18 mouse cellular contexts compared by ENCODE assay signal in the genomic region with DNA sequence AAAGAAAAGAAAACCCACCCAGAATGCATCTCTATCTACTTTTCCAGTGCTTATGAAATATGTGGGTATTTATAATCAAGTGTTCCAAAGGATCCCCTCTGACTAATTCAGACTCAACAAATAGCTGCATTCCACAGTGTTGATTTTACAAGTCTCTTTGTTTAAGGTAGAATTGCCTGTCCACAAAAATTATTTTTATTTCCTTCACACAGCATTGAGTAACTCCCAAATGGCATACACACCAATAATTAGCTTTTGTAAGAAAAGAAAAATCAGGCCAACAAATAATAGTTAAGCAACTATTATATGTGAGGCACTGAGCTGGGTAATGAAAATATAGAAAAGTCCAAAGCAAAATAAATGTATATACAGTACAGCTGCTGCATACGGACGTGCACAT. TPM values are rescaled to one million over a fixed set of nuclear protein-coding genes. Genes with fewer than 3 reads are reported as not detected.
DNase-seq lines count a peak whose midpoint lies in the region; TF ChIP-seq lines count a peak whose summit lies in the region.
"Had no signal": no experiment of that assay in that cellular context is flagged by ENCODE, and none has a peak within 500 bp of the region (broad histone marks: within the 10 kb centered on the region; RNA-seq: fewer than 3 reads in every experiment).

No protein-coding gene starts in this region.

- peak overlapping the region; percentile 8; the same call in 1 of the 2 replicates for H3K27ac ChIP-seq in layer of hippocampus, adult 2 months
- H3K27ac ChIP-seq: forebrain, embryonic 10.5 days; heart, embryonic 15.5 days; hindbrain, embryonic 14.5 days; hindbrain, postnatal 0 days had no signal

- peaks cover 18% of the 10 kb centered on the region for H3K79me3 ChIP-seq in C2C12 (ENCODE audit: low read depth)

- no peak for DNase-seq in layer of hippocampus, adult 2 months (ENCODE audit: low spot score in 2 of 2)
- no peak for DNase-seq in layer of hippocampus, adult 9-10 months (ENCODE audit: low spot score)
- peak; percentile 26 for DNase-seq in 3134 (ENCODE audit: extremely low read depth, insufficient read length, low spot score)
- DNase-seq in adrenal gland, adult 2 months = no peak
- DNase-seq in adipocyte (ENCODE audit: low spot score) = no peak
- DNase-seq: adrenal gland, postnatal 36 days; gastrocnemius, postnatal 25 days; heart, adult 18-20 months; heart, postnatal 10 days; heart, postnatal 36 days had no signal

- H3K36me3 ChIP-seq in C2C12 (ENCODE audit: control insufficient read depth, insufficient read depth) = no peaks in the 10 kb centered on the region
- no peaks in the 10 kb centered on the region for H3K36me3 ChIP-seq in myocyte (ENCODE audit: control insufficient read depth, insufficient read depth)
- H3K36me3 ChIP-seq: forebrain, embryonic 10.5 days; G1E; heart, embryonic 12.5 days; heart, embryonic 15.5 days had no signal

- TF ChIP-seq POLR2A in myocyte (IDR thresholded peaks at IDR 0.05; ENCODE audit: insufficient read length, low read depth) = no peak

- no peak overlapping the region for H3K4me3 ChIP-seq in layer of hippocampus, adult 2 months
- H3K4me3 ChIP-seq in C2C12 (ENCODE audit: insufficient read depth, poor library complexity, severe bottlenecking) (no peak overlapping the region), myocyte (no peak overlapping the region)
- H3K4me3 ChIP-seq: forebrain, embryonic 10.5 days; heart, embryonic 12.5 days; heart, embryonic 15.5 days had no signal

- H3ac ChIP-seq in C2C12 (ENCODE audit: control insufficient read depth, insufficient read length, low read depth) = no peak overlapping the region
- no peak overlapping the region for H3ac ChIP-seq in myocyte (ENCODE audit: control insufficient read depth, insufficient read length)

- TF ChIP-seq CTCF in layer of hippocampus, adult 2 months (conservative IDR thresholded peaks at IDR 0.05) = no peak
- no peak for TF ChIP-seq CTCF in C2C12 (IDR thresholded peaks at IDR 0.05; ENCODE audit: control insufficient read depth, insufficient read depth, insufficient read length)

- H3K79me2 ChIP-seq in C2C12 (ENCODE audit: control insufficient read depth, insufficient read depth) = peaks cover 82% of the 10 kb centered on the region
- H3K79me2 ChIP-seq in myocyte (ENCODE audit: control insufficient read depth, insufficient read depth) = peaks cover 27% of the 10 kb centered on the region

- peak overlapping the region; percentile 58 for H3K4me2 ChIP-seq in myocyte (ENCODE audit: low read depth)
- H3K4me2 ChIP-seq: heart, embryonic 12.5 days; heart, embryonic 15.5 days; hindbrain, embryonic 14.5 days had no signal

- H3K27me3 ChIP-seq in C2C12 (ENCODE audit: control insufficient read depth, insufficient read depth, insufficient read length) (no peaks in the 10 kb centered on the region), myocyte (ENCODE audit: control insufficient read depth, insufficient read depth, insufficient read length) (no peaks in the 10 kb centered on the region)
- H3K27me3 ChIP-seq: heart, embryonic 12.5 days; heart, embryonic 15.5 days had no signal

TF ChIP-seq in C2C12, 6 proteins besides CTCF, POLR2A, EP300 and RAD21:
- no peak for TF ChIP-seq MYOG (IDR thresholded peaks at IDR 0.05; ENCODE audit: control insufficient read depth, extremely low read depth, insufficient read length)
- peak; percentile 9 for TF ChIP-seq CEBPB (IDR thresholded peaks at IDR 0.05; ENCODE audit: low read depth)
- no peak for TF ChIP-seq FOSL1 (IDR thresholded peaks at IDR 0.05; ENCODE audit: insufficient read depth, low read length, poor library complexity, severe bottlenecking)
- TF ChIP-seq MAX (IDR thresholded peaks at IDR 0.05) = no peak
- TF ChIP-seq USF1 (IDR thresholded peaks at IDR 0.05; ENCODE audit: low read depth) = no peak
- TF ChIP-seq MYOD1 (IDR thresholded peaks at IDR 0.05; ENCODE audit: control insufficient read depth, insufficient read length, low read depth) = no peak

TF ChIP-seq in myocyte, 11 proteins besides CTCF, POLR2A, EP300 and RAD21:
- no peak for TF ChIP-seq REST (IDR thresholded peaks at IDR 0.05; ENCODE audit: insufficient read depth, insufficient read length)
- TF ChIP-seq MYOD1 (IDR thresholded peaks at IDR 0.05; ENCODE audit: control insufficient read depth in 1 of 3, insufficient read length in 2 of 3, low read depth in 2 of 3) = no peak
- peak; percentile 5; the same call in 1 of the 2 replicates for TF ChIP-seq CEBPB (IDR thresholded peaks at IDR 0.05; ENCODE audit: insufficient read depth, poor library complexity, severe bottlenecking)
TF ChIP-seq in myocyte: peak in this region for 1.

RNA-seq across cellular contexts. Expression of a gene that starts 12.9 kb away (rescaled TPM):
- total RNA-seq in layer of hippocampus, adult 2 months (2021) = 100 to 1,000 TPM; 533 to 549 TPM
- polyA plus RNA-seq in C2C12 (2012; fragmentation: generic; extraction: Trizol) (8.6 TPM), myocyte (2012; fragmentation: generic; extraction: Trizol) (5.5 TPM)
- total RNA-seq in adrenal gland, adult 2 months (2021) = 1 to 10 TPM; 5.3 to 9.9 TPM
- 1.5 and 1.6 TPM in 2 replicates for polyA plus RNA-seq in adrenal gland, adult 2 months (2012; rRNA removed)
